Mouse (Mus musculus) limb, embryonic 12.5 days (tissue): ENCODE results near the gene Senp3. TPM values are rescaled to one million over a fixed set of nuclear protein-coding genes. Genes with fewer than 3 reads are reported as not detected.
A peak's percentile ranks its signal among the peaks of the same experiment; 100 is the strongest.
"Not testable (repeated sequence)": the region's sequence is repeated elsewhere in the genome, so short reads cannot be mapped to it uniquely, and the experiment has no call there.

Experiments
- ATAC-seq: fragments of 200-750 bp; cut with Nextera tagmentation; 2 replicates; pipeline ENCODE4 v1.8.0; 2017; ENCODE audit warnings: low read depth, moderate TSS enrichment; ENCODE audit not compliant: insufficient number of reproducible peaks, insufficient read depth, low FRiP score, low TSS enrichment
- H3K27ac ChIP-seq: fragments of 300-500 bp; sonication (generic); 2 replicates; pipeline ENCODE4 v1.5.1; 2016; ENCODE audit warnings: mild to moderate bottlenecking, moderate library complexity
- H3K27me3 ChIP-seq: fragments of 300-500 bp; sonication (generic); 2 replicates; pipeline ENCODE4 v1.6.1; 2016; ENCODE audit warnings: mild to moderate bottlenecking, moderate library complexity
- H3K36me3 ChIP-seq: fragments of 300-500 bp; sonication (generic); 2 replicates; pipeline ENCODE4 v1.6.1; 2016; ENCODE audit warnings: mild to moderate bottlenecking, moderate library complexity
- H3K4me1 ChIP-seq: fragments of 300-500 bp; sonication (generic); replicated peaks from 2 replicates; pipeline ENCODE4 v1.6.1; 2016
- H3K4me2 ChIP-seq: fragments of 300-500 bp; sonication (generic); 2 replicates; pipeline ENCODE4 v1.6.1; 2016; ENCODE audit warnings: mild to moderate bottlenecking, moderate library complexity
- H3K4me3 ChIP-seq: fragments of 300-500 bp; sonication (generic); replicated peaks from 2 replicates; pipeline ENCODE4 v1.5.1; 2016; ENCODE audit warnings: mild to moderate bottlenecking
- H3K9ac ChIP-seq: fragments of 300-500 bp; sonication (generic); replicated peaks from 2 replicates; pipeline ENCODE4 v1.6.1; 2016; ENCODE audit warnings: mild to moderate bottlenecking, moderate library complexity
- H3K9me3 ChIP-seq: fragments of 300-500 bp; sonication (generic); 2 replicates; pipeline ENCODE4 v1.6.1; 2016; ENCODE audit warnings: mild to moderate bottlenecking, moderate library complexity
- WGBS: fragments of 180-500 bp; shearing (Covaris S2); methylation state at CpG from one replicate; pipeline ENCODE4 v1.1.7; 2016; 5-methylcytosine and 5-hydroxymethylcytosine counted together
- polyA plus RNA-seq: library from polyadenylated mRNA; unstranded; fragments of >200 nt; fragmentation: Nextera tagmentation; extraction: Ambion mirVana; gene quantifications from 2 replicates; pipeline ENCODE4 v1.2.1, GENCODE M21; 2016

Senp3 gene
- polyA plus RNA-seq, result 132 and 140 TPM in 2 replicates

DNA sequence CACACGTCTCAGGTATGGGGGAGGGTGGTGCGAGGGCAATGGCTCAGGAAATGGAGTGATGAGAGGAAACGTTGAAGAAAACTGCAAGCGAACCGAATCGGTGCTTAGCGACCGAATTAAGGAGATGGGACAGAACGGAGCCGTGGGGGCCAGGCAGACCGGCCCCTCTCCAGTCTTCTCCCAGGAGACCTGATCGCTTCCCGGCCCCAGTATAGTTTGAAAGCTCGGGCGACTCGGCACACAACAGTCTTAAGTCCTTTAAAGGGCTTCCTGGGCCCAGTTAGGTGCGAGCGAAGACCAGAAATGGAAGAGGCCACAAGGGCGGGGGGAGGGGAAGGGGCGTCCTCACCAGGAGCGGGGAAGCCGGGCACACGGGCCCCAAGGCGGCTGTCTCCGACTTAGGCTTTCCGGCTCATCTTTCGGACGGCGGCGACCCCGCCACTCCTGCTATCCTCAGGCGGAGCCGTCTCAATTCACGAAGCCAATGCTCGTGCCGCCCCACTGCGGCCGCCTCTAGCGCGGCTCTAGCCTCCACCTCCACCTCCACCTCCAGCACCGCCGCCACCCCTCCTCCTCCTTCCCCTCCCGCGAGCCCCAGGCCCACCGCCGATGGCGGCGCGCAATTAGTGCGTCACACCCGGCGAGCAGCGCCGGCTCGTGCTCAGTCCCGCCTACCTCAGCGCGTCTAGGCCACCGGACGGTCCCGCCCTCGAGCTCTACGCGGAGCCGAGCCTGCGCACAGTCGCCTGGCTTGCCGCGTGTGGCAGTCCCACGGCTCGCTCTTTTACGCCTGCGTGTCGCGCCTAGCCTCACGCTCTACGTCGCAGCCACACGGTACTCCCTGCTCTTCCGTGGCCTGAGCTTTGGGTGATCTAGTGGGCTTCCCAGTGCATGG is at the start of gene Senp3:
Gene Senp3, minus strand, starts transcription at position 771 of the 895 bp plus-strand sequence.
- Histone ChIP-seq H3K27me3 (no peaks in the 10 kb centered on the region), H3K4me3 (peak within 1 kb of the TSS; percentile 86), H3K9ac (peak within 1 kb of the TSS; percentile 83), H3K27ac (peak within 1 kb of the TSS; percentile 95), H3K36me3 (peaks cover 38% of the 10 kb centered on the region), H3K4me2 (peak within 1 kb of the TSS; percentile 88), H3K9me3 (no peaks in the 10 kb centered on the region), H3K4me1 (peaks cover 29% of the 10 kb centered on the region)
- WGBS, result under 1% methylated on average over 77 of the region's 80 CpGs
- peak; percentile 95 for ATAC-seq

DNA sequence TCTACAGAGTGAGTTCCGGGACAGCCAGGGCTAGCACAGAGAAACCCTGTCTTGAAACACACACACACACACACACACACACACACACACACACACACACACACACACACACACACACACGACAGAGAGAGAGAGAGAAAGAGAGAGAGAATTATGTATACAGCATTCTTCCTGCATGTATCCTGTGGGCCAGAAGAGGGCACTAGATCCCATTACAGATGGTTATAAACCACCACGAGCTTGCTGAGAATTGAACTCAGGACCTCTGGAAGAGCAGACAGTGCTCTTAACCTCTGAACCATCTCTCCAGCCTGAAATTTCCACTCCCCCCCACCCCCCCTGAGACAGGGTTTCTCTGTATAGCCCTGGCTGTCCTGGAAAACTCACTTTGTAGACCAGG is 49.5 kb upstream of the Senp3 start:
- H3K27me3 ChIP-seq, H3K4me3 ChIP-seq, H3K9ac ChIP-seq, ATAC-seq, H3K9me3 ChIP-seq, H3K4me2 ChIP-seq, H3K4me1 ChIP-seq, H3K27ac ChIP-seq: not testable (repeated sequence)
- peaks cover 37% of the 10 kb centered on the region for H3K36me3 ChIP-seq
- WGBS, result 89% methylated on average over 2 of the region's 3 CpGs

DNA sequence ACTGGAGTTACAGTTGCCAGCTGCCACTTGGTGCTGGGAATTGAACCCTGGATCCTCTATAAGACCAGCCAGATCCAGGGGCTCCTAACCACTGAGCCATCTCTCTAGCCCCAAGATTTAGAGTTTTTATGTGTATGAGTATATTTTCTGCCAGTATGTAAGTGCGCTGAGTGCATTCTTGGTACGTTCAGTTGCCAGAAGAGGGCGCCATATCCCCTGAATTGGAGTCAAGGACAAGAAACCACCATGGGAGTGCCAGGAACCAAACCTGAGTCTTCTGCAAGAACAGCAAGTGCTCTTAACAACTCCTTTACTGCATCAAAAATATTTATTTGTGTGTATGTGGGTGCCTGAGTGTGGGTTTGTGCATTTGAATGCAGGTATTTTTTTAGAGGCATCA is 47.2 kb upstream of the Senp3 start:
- no peak for ATAC-seq
- H3K4me1 ChIP-seq, result no peaks in the 10 kb centered on the region
- no peaks in the 10 kb centered on the region for H3K27me3 ChIP-seq
- peaks cover 14% of the 10 kb centered on the region for H3K36me3 ChIP-seq
- no peaks in the 10 kb centered on the region for H3K9me3 ChIP-seq
- no peak overlapping the region for H3K9ac ChIP-seq
- 20% methylated on average over 3 of the region's 3 CpGs for WGBS
- H3K4me3 ChIP-seq, result no peak overlapping the region
- H3K27ac ChIP-seq, result no peak overlapping the region
- H3K4me2 ChIP-seq, result no peak overlapping the region

DNA sequence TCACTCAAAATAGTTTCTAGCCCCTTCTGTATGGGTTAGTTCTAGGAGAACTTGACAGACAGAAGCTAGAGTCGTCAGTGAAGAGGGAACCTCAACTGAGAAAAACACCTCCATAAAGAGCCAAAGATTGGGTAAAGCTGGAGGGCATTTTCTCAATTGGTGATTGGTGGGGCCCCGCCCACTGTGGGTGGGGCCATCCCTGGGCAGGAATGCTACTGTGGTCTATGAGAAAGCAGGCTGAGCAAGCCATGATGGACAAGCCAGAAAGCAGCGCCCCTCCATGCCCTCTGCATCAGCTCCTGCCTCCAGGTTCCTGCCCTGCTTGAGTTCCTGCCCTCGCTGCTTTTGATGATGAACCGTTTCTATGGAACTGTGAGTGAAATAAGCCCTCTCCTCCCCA is 44.1 kb upstream of the Senp3 start:
- Histone ChIP-seq H3K9me3 (no peaks in the 10 kb centered on the region), H3K36me3 (no peaks in the 10 kb centered on the region), H3K27ac (no peak overlapping the region), H3K4me2 (no peak overlapping the region), H3K27me3 (no peaks in the 10 kb centered on the region), H3K4me3 (no peak overlapping the region), H3K4me1 (no peaks in the 10 kb centered on the region), H3K9ac (no peak overlapping the region)
- WGBS, result 30% methylated on average over 5 of the region's 5 CpGs
- ATAC-seq, result no peak

DNA sequence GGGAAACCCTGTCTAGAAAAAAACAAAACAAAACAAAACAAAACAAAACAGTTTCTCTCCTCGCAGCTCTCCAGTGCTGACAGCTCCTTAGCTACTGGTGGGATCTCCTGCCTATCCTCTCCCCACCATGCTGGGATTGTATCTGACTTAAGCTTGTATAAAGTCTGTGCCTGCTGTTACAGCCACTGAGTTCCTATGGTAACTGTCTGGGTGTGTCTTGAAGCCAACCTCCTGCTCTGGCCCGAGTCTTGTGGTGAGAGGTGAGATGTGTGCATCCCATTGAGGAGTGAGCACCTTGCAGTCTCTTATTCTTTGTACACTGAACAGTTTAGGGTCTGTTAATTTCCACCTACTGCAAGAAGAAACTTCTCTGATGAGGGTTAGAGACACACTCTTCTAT is 41.2 kb upstream of the Senp3 start:
- no peak for ATAC-seq
- Histone ChIP-seq H3K9ac (no peak overlapping the region), H3K27me3 (no peaks in the 10 kb centered on the region), H3K36me3 (no peaks in the 10 kb centered on the region), H3K9me3 (no peaks in the 10 kb centered on the region), H3K27ac (no peak overlapping the region), H3K4me2 (no peak overlapping the region), H3K4me1 (0 out of 2 replicates have a peak, but pooled peaks cover 4% of the 10 kb centered on the region), H3K4me3 (no peak overlapping the region)
- 45% methylated on average over 2 of the region's 2 CpGs for WGBS

DNA sequence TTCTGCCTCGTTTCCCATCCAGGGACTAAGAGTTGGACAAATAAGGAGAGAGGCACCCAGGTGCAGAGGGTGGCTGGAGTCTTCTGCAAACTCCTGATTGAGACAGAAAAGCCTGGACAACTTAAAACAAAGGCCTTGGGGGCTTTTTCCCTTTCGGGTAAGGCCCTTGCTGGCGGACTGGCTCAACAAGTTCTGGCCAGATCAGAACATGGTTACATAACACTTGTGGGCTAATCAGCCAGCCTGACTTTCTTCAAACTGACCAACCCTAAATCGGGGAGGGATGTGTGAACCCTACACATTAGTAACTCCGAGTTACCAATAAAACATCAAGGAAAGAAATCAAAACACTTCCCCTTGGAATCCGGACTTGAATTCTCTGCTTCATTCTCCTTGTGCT is 39.0 kb upstream of the Senp3 start:
- ATAC-seq, result no peak
- Histone ChIP-seq H3K27ac (no peak overlapping the region), H3K4me2 (no peak overlapping the region), H3K4me3 (no peak overlapping the region), H3K9ac (no peak overlapping the region), H3K4me1 (peaks cover 7% of the 10 kb centered on the region), H3K36me3 (no peaks in the 10 kb centered on the region), H3K9me3 (no peaks in the 10 kb centered on the region), H3K27me3 (no peaks in the 10 kb centered on the region)
- WGBS, result 71% methylated on average over 6 of the region's 6 CpGs

DNA sequence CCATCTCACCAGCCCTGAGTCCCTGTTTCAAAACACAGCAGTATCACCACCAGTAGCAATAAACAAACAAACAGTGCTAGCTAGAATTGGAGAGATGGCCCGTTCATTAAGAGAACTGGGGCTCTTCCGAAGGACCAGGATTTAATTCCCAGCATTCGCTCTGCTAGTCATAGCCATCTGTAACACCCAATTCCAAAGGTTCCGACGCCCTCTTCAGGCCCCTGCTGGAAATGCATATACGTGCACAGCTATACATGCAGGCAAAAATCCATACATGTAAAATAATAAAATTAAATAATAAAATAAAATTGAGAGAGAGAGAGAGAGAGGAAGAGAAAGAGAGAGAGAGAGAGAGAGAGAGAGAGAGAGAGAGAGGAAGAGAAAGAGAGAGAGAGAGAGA is 37.5 kb upstream of the Senp3 start:
- H3K36me3 ChIP-seq, result no peaks in the 10 kb centered on the region
- H3K4me2 ChIP-seq, result no peak overlapping the region
- no peak overlapping the region for H3K4me3 ChIP-seq
- 68% methylated on average over 6 of the region's 6 CpGs for WGBS
- ATAC-seq, result no peak
- no peaks in the 10 kb centered on the region; the same call in 1 of the 2 replicates for H3K9me3 ChIP-seq
- H3K27me3 ChIP-seq, result no peaks in the 10 kb centered on the region
- no peak overlapping the region for H3K9ac ChIP-seq
- no peak overlapping the region for H3K27ac ChIP-seq
- peaks cover 15% of the 10 kb centered on the region for H3K4me1 ChIP-seq

DNA sequence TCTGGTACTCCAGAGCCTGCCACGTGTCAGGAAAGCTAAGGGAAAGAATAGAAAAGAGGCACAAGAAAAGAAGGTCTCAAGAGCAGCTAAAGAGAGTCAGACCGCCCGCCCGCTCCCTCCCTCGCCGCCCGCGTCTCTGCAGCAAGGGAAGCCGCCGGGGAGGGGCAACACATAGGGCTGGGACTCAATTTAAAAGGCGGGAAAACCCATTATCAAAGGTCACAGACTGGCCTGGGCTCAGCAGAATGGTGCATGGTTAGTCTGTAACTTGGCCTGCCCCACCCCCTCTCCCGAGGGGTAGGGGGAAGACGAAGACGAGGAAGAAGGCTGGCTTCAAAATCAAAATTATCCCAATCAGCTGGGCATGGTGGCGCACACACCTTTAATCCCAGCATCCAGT is 36.8 kb upstream of the Senp3 start:
- no peaks in the 10 kb centered on the region for H3K27me3 ChIP-seq
- H3K27ac ChIP-seq, result no peak overlapping the region
- H3K9me3 ChIP-seq, result no peaks in the 10 kb centered on the region; the same call in 1 of the 2 replicates
- WGBS, result 26% methylated on average over 15 of the region's 15 CpGs
- no peak overlapping the region for H3K9ac ChIP-seq
- H3K36me3 ChIP-seq, result no peaks in the 10 kb centered on the region
- peaks cover 17% of the 10 kb centered on the region for H3K4me1 ChIP-seq
- no peak for ATAC-seq
- no peak overlapping the region for H3K4me3 ChIP-seq
- no peak overlapping the region for H3K4me2 ChIP-seq

DNA sequence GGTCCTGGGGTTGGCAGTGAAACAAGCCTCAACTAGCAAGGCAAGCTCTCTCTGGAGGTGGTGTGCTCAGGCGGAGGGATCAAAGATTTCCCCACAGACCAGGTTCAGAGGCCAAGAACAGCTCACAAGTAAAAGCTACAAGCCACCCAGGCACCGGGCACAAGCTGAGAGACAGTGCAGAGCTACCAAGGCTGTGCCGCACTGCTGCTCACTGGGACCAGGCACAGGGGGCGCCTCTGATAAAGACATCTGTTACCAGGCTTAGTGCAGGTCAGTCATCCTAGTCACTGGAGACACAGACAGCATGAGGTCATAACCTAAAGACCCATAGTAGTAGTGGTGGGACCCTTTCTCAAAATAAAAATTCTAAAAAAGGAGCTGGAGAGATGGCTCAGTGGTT is 35.1 kb upstream of the Senp3 start:
- H3K36me3 ChIP-seq, result no peaks in the 10 kb centered on the region
- 64% methylated on average over 4 of the region's 4 CpGs for WGBS
- no peak for ATAC-seq
- 0 out of 2 replicates have a peak overlapping the region, but pooled peaks have one; percentile 17 for H3K27ac ChIP-seq
- peaks cover 17% of the 10 kb centered on the region for H3K4me1 ChIP-seq
- no peak overlapping the region for H3K4me2 ChIP-seq
- H3K4me3 ChIP-seq, result no peak overlapping the region
- no peaks in the 10 kb centered on the region; the same call in 1 of the 2 replicates for H3K9me3 ChIP-seq
- H3K27me3 ChIP-seq, result no peaks in the 10 kb centered on the region
- H3K9ac ChIP-seq, result no peak overlapping the region

DNA sequence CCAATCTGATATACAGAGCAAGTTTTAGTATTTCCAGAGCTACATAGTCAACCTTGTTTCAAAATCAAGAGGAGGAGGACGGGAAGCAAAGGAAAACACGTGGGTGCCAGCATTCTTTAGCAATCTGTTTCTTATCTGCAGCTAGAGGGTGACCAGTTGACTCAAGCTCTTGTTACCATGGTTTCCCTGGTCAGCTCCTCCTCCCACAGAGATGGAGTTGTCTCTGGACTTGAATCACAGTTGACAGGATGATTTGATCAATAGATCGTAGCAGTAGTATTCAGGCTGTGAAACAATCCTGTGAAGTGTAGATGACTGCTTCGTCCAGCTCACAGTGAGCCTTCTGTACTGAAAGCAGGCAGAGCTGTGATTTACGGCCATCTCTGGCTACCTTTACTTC is 34.0 kb upstream of the Senp3 start:
- Histone ChIP-seq H3K9me3 (no peaks in the 10 kb centered on the region; the same call in 1 of the 2 replicates), H3K4me2 (no peak overlapping the region), H3K27ac (peak overlapping the region; percentile 68; the same call in 1 of the 2 replicates), H3K9ac (0 out of 2 replicates have a peak overlapping the region, but pooled peaks have one; percentile 1), H3K4me1 (peaks cover 17% of the 10 kb centered on the region), H3K4me3 (no peak overlapping the region), H3K36me3 (no peaks in the 10 kb centered on the region), H3K27me3 (no peaks in the 10 kb centered on the region)
- no peak for ATAC-seq
- 12% methylated on average over 5 of the region's 5 CpGs for WGBS

DNA sequence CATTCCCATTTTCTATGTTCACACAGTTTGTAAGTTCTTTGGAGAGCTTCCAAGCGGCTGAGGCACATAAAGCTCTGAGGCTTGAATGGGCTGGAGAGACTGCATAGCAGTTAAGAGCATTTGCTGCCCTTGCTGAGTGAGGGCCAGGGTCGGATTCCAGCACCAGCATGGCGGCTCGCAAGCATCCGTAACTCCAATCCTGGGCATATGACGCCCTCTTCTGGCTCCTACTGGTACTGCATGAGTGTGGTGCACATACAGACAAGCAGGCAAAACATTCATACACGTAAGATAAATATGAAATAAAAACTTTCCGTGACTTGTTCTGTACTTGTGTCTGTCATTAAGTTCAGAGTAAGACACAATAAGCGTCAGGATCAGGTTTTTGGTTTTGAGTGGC is 33.6 kb upstream of the Senp3 start:
- no peaks in the 10 kb centered on the region for H3K27me3 ChIP-seq
- ATAC-seq, result no peak
- no peak overlapping the region for H3K4me3 ChIP-seq
- peaks cover 17% of the 10 kb centered on the region for H3K4me1 ChIP-seq
- WGBS, result 57% methylated on average over 9 of the region's 9 CpGs
- H3K4me2 ChIP-seq, result no peak overlapping the region
- H3K9me3 ChIP-seq, result no peaks in the 10 kb centered on the region; the same call in 1 of the 2 replicates
- H3K9ac ChIP-seq, result no peak overlapping the region
- H3K36me3 ChIP-seq, result no peaks in the 10 kb centered on the region
- H3K27ac ChIP-seq, result peak overlapping the region; percentile 68; the same call in 1 of the 2 replicates
